Mouse (Mus musculus) testis, adult 2 months (tissue): Measurements from ENCODE around the gene Rbfox2. TPM values are rescaled to one million over a fixed set of nuclear protein-coding genes. Genes with fewer than 3 reads are reported as not detected.
A peak's percentile ranks its signal among the peaks of the same experiment; 100 is the strongest.

Source experiments
- H3K27ac ChIP-seq: fragments of 200-500 bp; 2 replicates; pipeline ENCODE4 v1.5.1; 2012; ENCODE audit warnings: low read depth, low read length; ENCODE audit not compliant: control insufficient read depth, insufficient read depth
- H3K27me3 ChIP-seq: fragments of 200-500 bp; 2 replicates; pipeline ENCODE4 v1.6.1; 2012; ENCODE audit warnings: mild to moderate bottlenecking, low read length, moderate library complexity; ENCODE audit not compliant: control insufficient read depth, insufficient read depth
- H3K36me3 ChIP-seq: fragments of 200-500 bp; 2 replicates; pipeline ENCODE4 v1.6.1; 2012; ENCODE audit warnings: mild to moderate bottlenecking, low read length; ENCODE audit not compliant: control insufficient read depth, insufficient read depth
- H3K4me1 ChIP-seq: fragments of 200-500 bp; 2 replicates; pipeline ENCODE4 v1.6.1; 2012; ENCODE audit warnings: low read length; ENCODE audit not compliant: control insufficient read depth, insufficient read depth
- H3K4me3 ChIP-seq: fragments of 200-500 bp; 2 replicates; pipeline ENCODE4 v1.5.1; 2012; ENCODE audit warnings: low read depth, mild to moderate bottlenecking, low read length, moderate library complexity, mixed read lengths; ENCODE audit not compliant: control insufficient read depth
- CTCF ChIP-seq: fragments of 200-500 bp; IDR thresholded peaks from 2 replicates; pipeline ENCODE4 v1.5.1; 2012; ENCODE audit warnings: low read depth, mild to moderate bottlenecking, inconsistent platforms, low read length, moderate library complexity; ENCODE audit not compliant: control insufficient read depth, insufficient read depth, insufficient replicate concordance
- POLR2A ChIP-seq: fragments of 200-500 bp; IDR thresholded peaks from 2 replicates; pipeline ENCODE4 v1.6.1; 2012; ENCODE audit warnings: low read depth, mild to moderate bottlenecking, inconsistent platforms, low read length, moderate library complexity; ENCODE audit not compliant: control insufficient read depth
- polyA plus RNA-seq: library from polyadenylated mRNA; depleted of rRNA; stranded (reverse); fragments of >200 nt; gene quantifications from 2 replicates; pipeline ENCODE4 v1.2.3, GENCODE M21; 2012

Gene Rbfox2
- polyA plus RNA-seq, 1 experiment: 12.7 TPM

DNA sequence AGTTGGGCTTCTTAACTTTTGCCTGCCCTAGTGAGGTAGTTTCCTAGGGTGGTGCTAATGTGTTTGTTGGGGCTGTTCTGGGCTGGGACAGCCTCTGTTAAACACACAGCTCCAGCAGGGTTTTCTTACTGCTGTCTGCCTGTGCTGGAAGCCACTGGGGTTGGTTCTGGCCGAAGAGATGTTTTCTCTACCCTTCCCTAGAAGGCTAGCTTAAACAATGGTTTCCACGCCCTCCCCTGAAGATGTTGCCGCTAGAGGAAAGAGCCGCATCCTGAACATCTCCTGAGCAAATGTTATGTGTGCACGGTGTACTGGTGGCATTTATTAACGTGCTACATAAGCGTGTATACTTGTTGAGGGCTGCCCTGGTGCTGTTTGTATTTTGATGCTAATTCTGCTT lies 41.3 kb upstream of the Rbfox2 start:
- no peaks in the 10 kb centered on the region for H3K27me3 ChIP-seq
- no peak overlapping the region for H3K4me3 ChIP-seq
- H3K27ac ChIP-seq: no peak overlapping the region
- no peak for TF ChIP-seq POLR2A
- TF ChIP-seq CTCF: no peak
- H3K36me3 ChIP-seq: no peaks in the 10 kb centered on the region
- H3K4me1 ChIP-seq: peaks cover 13% of the 10 kb centered on the region

DNA sequence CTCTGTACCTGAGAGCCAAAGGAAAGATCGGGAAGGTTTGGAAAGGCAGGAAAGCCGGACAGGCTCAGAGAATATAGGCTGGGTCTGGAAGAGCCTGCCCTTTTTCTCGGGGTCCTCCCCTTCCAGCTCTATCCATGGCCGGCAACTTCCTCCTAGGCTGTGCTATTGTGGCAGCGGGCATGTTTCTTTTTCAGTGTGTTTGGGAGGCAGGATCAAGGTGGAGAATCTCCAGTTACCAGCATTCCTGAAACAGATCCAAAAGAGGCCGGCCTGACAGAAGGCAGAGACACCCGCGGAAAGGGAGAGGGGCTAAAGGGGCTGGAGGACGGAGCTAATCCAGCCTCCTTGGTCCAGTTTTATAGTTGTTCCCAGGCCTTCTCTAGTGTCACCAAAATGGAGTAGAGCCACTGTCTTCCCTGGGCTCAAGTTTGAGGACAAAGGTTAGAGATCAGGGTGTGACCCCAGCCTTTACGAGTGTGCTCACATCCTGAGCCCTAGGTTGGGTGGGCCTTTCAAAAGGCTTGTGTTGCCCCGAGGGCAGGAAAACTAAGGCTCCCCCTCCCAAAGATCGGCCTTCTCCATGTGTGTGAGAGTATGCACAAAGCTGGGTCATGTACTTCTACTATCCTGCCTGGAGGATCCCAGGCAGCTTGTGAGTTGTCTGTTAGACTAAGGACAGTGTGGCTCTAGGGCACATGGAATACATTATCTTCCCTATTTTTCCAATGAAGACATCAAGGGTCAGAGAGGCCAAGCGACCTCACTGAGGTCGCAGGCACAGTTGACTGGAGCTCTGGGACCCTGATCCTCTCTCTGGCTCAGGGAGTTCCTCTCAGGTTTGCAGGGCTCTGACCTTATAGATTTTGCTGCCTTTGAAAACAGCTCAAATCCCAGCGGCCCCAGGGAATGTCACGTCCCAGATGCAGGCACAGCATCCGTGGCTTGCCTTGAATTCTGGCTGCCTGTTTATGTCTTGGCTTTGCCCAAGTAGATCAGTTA lies 37.6 kb upstream of the Rbfox2 start:
- no peak for TF ChIP-seq POLR2A
- TF ChIP-seq CTCF: no peak
- Histone ChIP-seq H3K27ac (no peak overlapping the region), H3K4me1 (peaks cover 10% of the 10 kb centered on the region), H3K27me3 (no peaks in the 10 kb centered on the region), H3K4me3 (no peak overlapping the region), H3K36me3 (no peaks in the 10 kb centered on the region)

DNA sequence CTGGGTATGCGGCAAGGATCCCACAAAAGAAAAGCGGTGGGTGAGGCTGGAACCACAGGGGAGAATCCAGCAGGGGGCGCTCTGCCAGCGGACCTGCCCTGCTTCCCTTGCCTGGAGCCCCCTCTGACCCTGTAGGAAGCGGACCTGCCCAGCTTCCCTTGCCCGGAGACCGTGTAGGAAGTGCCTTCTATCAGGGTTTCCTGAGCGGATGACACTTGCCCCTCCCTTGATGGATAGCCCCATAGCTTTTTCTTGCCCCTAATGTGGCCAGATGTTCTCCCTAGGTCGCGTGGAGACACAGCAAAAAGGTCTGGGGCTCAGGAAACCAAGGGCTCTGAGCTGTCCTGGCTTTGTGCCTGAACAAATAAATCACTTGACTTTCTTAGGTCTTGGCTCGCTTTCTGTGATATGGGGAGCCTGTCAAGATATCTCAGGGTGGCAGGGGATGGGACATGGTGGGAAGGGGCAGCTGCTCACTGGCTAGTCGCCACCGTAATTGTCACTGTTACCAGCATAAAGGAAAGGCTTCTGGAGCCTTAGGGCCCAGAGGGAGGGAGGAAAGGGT lies 36.8 kb upstream of the Rbfox2 start:
- H3K4me1 ChIP-seq: peaks cover 10% of the 10 kb centered on the region
- no peaks in the 10 kb centered on the region for H3K36me3 ChIP-seq
- no peak overlapping the region for H3K27ac ChIP-seq
- peak overlapping the region; percentile 50 for H3K4me3 ChIP-seq
- H3K27me3 ChIP-seq: no peaks in the 10 kb centered on the region
- no peak for TF ChIP-seq POLR2A
- TF ChIP-seq CTCF: peak; percentile 80

DNA sequence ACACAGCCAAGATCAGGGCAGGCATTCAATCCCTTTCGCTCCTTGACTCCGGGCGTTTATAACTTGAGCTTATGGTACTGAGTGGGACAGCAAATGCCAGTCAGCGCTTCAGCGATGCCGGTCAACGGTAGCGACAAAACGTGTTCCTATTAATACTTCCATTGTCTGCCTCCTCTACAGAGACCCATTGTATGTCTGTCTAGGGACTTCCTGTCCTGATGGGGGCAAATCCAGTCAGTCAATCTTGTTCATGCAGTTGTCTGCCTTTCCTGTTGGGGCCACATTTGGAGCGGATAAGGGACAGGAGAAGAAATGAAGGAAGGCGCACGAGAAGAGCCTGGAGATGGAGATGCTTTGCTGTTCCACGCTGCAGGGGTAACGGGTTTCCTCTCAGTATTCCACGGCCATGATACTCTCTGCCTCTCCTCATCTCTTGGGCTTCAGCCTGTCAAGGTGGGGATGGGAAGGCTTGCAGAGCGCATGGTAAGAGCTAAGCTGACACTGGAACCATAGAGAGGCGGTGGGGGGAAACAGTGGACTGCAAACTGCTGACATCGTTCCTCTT lies 36.2 kb upstream of the Rbfox2 start:
- Histone ChIP-seq H3K36me3 (no peaks in the 10 kb centered on the region), H3K27ac (no peak overlapping the region), H3K27me3 (no peaks in the 10 kb centered on the region), H3K4me1 (peaks cover 12% of the 10 kb centered on the region), H3K4me3 (peak overlapping the region; percentile 33)
- no peak for TF ChIP-seq CTCF
- 0 out of 2 replicates have a peak, but pooled peaks have one; percentile 15 for TF ChIP-seq POLR2A

DNA sequence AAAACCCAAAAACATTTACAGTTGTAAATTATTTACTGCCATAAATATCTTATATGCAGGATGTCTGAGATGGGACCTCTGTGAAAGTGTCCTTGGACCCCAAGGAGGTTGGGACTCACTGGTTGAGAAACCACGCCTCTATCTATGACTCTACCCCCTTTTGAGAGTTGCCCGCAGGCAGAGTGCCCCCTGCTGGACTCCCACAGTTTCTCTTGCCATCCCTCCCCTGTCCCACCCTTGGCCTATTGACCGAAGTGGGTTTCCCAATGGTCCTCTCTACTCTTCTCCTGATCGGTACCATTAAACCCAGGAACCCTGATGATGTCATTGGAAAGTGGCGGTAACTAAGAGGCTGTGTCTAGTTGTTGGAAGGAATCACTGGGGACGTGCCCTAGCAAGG lies 35.2 kb upstream of the Rbfox2 start:
- peaks cover 16% of the 10 kb centered on the region for H3K4me1 ChIP-seq
- no peak overlapping the region for H3K4me3 ChIP-seq
- no peak overlapping the region for H3K27ac ChIP-seq
- no peaks in the 10 kb centered on the region for H3K36me3 ChIP-seq
- no peaks in the 10 kb centered on the region for H3K27me3 ChIP-seq
- peak; percentile 13; the same call in 1 of the 2 replicates for TF ChIP-seq CTCF
- no peak for TF ChIP-seq POLR2A

DNA sequence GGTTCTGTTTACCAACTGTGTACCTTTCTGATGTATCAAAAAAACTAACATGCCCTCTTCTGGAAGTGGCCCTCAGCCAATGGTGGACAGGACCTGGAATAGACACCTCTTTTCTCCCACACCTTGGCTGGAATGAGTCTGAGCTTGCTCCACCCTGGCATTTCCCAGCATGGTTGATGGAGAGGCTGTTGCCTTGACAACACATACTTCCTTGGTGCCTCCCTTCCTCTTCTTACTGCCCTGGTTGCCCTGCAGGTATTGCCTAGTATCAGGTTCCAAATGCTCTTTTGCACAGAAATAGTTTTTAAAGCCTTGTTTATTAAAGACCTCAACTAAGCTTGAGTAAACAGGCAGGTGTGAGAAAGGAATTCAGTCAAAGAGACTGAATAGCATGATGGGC lies 33.8 kb upstream of the Rbfox2 start:
- no peak for TF ChIP-seq POLR2A
- no peak for TF ChIP-seq CTCF
- H3K27ac ChIP-seq: no peak overlapping the region
- H3K27me3 ChIP-seq: no peaks in the 10 kb centered on the region
- H3K4me1 ChIP-seq: peaks cover 22% of the 10 kb centered on the region
- H3K36me3 ChIP-seq: no peaks in the 10 kb centered on the region
- no peak overlapping the region for H3K4me3 ChIP-seq

DNA sequence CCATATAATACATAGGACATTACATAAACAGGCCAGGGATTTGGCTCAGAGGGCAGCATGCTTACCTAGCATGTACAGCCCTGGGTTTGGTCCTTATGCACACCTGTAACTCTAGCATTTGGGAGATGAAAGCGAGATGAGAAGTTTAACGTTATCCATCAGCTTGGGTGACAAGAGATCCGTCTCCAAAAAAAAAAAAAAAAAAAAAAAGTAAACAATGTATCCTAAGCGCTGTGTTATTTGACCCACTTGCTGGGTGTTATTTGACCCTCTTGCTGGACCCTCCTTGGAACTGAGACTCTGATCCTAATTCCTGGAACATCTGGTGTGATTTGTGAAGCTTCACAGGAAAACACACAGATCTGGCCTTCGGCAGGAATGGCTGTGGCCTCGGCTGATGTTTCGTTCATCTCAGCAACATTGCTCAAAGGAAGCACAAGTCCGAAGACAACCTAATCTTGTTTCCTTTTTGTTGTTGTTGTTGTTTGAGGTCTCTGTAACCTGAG lies 32.2 kb upstream of the Rbfox2 start:
- Histone ChIP-seq H3K4me3 (no peak overlapping the region), H3K27me3 (no peaks in the 10 kb centered on the region), H3K36me3 (no peaks in the 10 kb centered on the region), H3K27ac (no peak overlapping the region), H3K4me1 (peaks cover 20% of the 10 kb centered on the region)
- no peak for TF ChIP-seq POLR2A
- TF ChIP-seq CTCF: no peak
